Mouse (Mus musculus) bone marrow, adult 2 months (tissue): Measurements from ENCODE around the gene Rbm12.

ENCODE experiments used
- CTCF ChIP-seq: fragments of 200-500 bp; IDR thresholded peaks from 2 replicates; pipeline ENCODE4 v1.5.1; 2011; ENCODE audit warnings: low read length, control low read depth; ENCODE audit not compliant: control insufficient read depth, insufficient read depth
- POLR2A ChIP-seq: fragments of 200-500 bp; IDR thresholded peaks from 2 replicates; pipeline ENCODE4 v1.6.1; 2011; ENCODE audit warnings: low read depth, mild to moderate bottlenecking, control low read depth, low read length, borderline replicate concordance; ENCODE audit not compliant: control insufficient read depth

DNA sequence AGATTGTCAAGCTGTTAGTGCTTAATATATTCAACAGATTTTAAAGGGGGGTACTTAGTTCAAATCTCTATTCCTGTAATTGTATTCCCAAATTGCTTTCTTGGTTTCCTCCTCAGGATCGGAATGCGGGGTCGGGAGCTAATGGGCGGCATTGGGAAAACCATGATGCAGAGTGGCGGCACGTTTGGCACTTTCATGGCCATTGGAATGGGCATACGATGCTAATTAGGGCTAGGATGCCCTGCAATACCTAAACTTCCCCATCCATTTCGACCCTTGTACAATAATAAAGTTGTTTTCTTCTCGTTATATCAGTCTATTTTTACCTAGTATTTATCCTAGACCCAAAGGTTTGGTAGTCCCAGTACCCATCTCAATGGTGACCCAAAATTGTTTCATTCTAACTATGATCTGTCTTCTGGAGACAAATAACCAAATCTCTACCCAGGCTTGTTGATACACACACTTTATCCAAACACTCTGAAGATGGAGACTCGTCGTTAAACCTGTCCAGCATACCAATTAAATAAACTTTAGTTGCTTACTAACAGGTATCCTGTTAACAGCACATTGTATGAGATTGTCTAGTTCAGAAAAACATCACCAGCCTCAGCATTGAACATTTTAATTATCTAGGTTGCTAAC lies 33.8 kb upstream of the Rbm12 start:
- TF ChIP-seq POLR2A (no peak), CTCF (no peak)
